Mouse (Mus musculus): ENCODE data around the gene Vamp2.

GRCm38 (mm10) chr11:69092871-69093270 is 4.6 kb downstream of the Vamp2 start:
- TF ChIP-seq CTCF (IDR thresholded peaks at IDR 0.05; ENCODE audit: borderline replicate concordance, extremely low read depth, insufficient read depth, insufficient read length) (peak; percentile 18; the same call in 1 of the 2 replicates), POLR2A (IDR thresholded peaks at IDR 0.05; ENCODE audit: borderline replicate concordance, extremely low read depth, insufficient read depth, insufficient read length, poor library complexity, severe bottlenecking) (no peak)
